Mouse (Mus musculus) liver, adult 2 months (tissue): ENCODE data around the gene Bckdhb. TPM values are rescaled to one million over a fixed set of nuclear protein-coding genes. Genes with fewer than 3 reads are reported as not detected.
A peak's percentile ranks its signal among the peaks of the same experiment; 100 is the strongest.

ENCODE experiments used
- DNase-seq: peaks from one replicate; pipeline ENCODE4 v3.0.0-alpha.2; 2011; ENCODE audit warnings: low read depth, low spot score; ENCODE audit errors: extremely low read depth
- H3K27ac ChIP-seq: fragments of 200-500 bp; replicated peaks from 2 replicates; pipeline ENCODE4 v1.5.1; 2012; ENCODE audit warnings: low read depth, mild to moderate bottlenecking, control low read depth, inconsistent platforms, low read length; ENCODE audit not compliant: insufficient read depth
- H3K27me3 ChIP-seq: fragments of 200-500 bp; 2 replicates; pipeline ENCODE4 v1.6.1; 2012; ENCODE audit warnings: mild to moderate bottlenecking, moderate library complexity, low read length, inconsistent platforms; ENCODE audit not compliant: control insufficient read depth, insufficient read depth
- H3K36me3 ChIP-seq: fragments of 200-500 bp; 2 replicates; pipeline ENCODE4 v1.6.1; 2012; ENCODE audit warnings: low read length, inconsistent platforms; ENCODE audit not compliant: control insufficient read depth, insufficient read depth
- H3K4me1 ChIP-seq: fragments of 200-500 bp; 2 replicates; pipeline ENCODE4 v1.6.1; 2011; ENCODE audit warnings: low read length; ENCODE audit not compliant: control insufficient read depth, insufficient read depth
- H3K4me3 ChIP-seq: fragments of 200-500 bp; 2 replicates; pipeline ENCODE4 v1.5.1; 2011; ENCODE audit warnings: low read depth, mild to moderate bottlenecking, control low read depth, low read length, moderate library complexity; ENCODE audit not compliant: insufficient read depth
- H3K79me2 ChIP-seq: fragments of 200-500 bp; 2 replicates; pipeline ENCODE4 v1.6.1; 2012; ENCODE audit warnings: inconsistent platforms, mild to moderate bottlenecking, low read length, moderate library complexity; ENCODE audit not compliant: control insufficient read depth, insufficient read depth
- H3K9ac ChIP-seq: fragments of 200-500 bp; 2 replicates; pipeline ENCODE4 v1.6.1; 2012; ENCODE audit warnings: low read depth, mild to moderate bottlenecking, control low read depth, inconsistent platforms, low read length
- CTCF ChIP-seq: fragments of 200-500 bp; IDR thresholded peaks from 2 replicates; pipeline ENCODE4 v1.5.1; 2011; ENCODE audit warnings: low read depth, low read length, control low read depth
- POLR2A ChIP-seq: fragments of 200-500 bp; IDR thresholded peaks from 2 replicates; pipeline ENCODE4 v1.6.1; 2011; ENCODE audit warnings: low read length, control low read depth; ENCODE audit not compliant: insufficient read depth; ENCODE audit errors: extremely low read depth
- WGBS: fragments of 180-500 bp; shearing (Covaris S2); methylation state at CpG from one replicate; pipeline ENCODE4 v1.1.7; 2018; 5-methylcytosine and 5-hydroxymethylcytosine counted together
- polyA plus RNA-seq: library from polyadenylated mRNA; depleted of rRNA; stranded (reverse); fragments of >200 nt; gene quantifications from 2 replicates; pipeline ENCODE4 v1.2.3, GENCODE M21; 2012
- total RNA-seq: library from RNA; depleted of rRNA; stranded (reverse); fragments of >200 nt; gene quantifications from 2 replicates; pipeline ENCODE4 v1.2.3, GENCODE M21; 2014

Gene Bckdhb
- total and polyA plus RNA-seq, 2 experiments = 76.8 to 99.6 TPM

GRCm38 (mm10) chr9:83902086-83902485 lies 22.9 kb upstream of the Bckdhb start:
- no peak overlapping the region for H3K4me3 ChIP-seq
- no peak for DNase-seq
- H3K9ac ChIP-seq = no peak overlapping the region
- TF ChIP-seq CTCF (no peak), POLR2A (no peak)
- no peaks in the 10 kb centered on the region for H3K27me3 ChIP-seq
- H3K27ac ChIP-seq = no peak overlapping the region
- H3K79me2 ChIP-seq = no peaks in the 10 kb centered on the region
- no peaks in the 10 kb centered on the region for H3K4me1 ChIP-seq
- 47% methylated on average over 2 of the region's 2 CpGs for WGBS
- no peaks in the 10 kb centered on the region for H3K36me3 ChIP-seq

- Histone ChIP-seq H3K27ac (no peak overlapping the region), H3K4me1 (no peaks in the 10 kb centered on the region), H3K4me3 (no peak overlapping the region), H3K36me3 (no peaks in the 10 kb centered on the region), H3K79me2 (no peaks in the 10 kb centered on the region), H3K9ac (no peak overlapping the region), H3K27me3 (no peaks in the 10 kb centered on the region)
- peak; percentile 30 for DNase-seq
- WGBS = 32% methylated on average over 4 of the region's 4 CpGs
- TF ChIP-seq POLR2A (no peak), CTCF (no peak)
These were observed 19.1 kb upstream of the Bckdhb start for GRCm38 (mm10) chr9:83905820-83906219.

GRCm38 (mm10) chr9:83907017-83907416 lies 17.9 kb upstream of the Bckdhb start:
- Histone ChIP-seq H3K27ac (no peak overlapping the region), H3K4me3 (no peak overlapping the region), H3K4me1 (no peaks in the 10 kb centered on the region), H3K79me2 (no peaks in the 10 kb centered on the region), H3K9ac (no peak overlapping the region), H3K36me3 (no peaks in the 10 kb centered on the region), H3K27me3 (no peaks in the 10 kb centered on the region)
- TF ChIP-seq CTCF (no peak), POLR2A (no peak)
- no peak for DNase-seq
- WGBS = 87% methylated on average over 3 of the region's 3 CpGs

- Histone ChIP-seq H3K9ac (no peak overlapping the region), H3K4me3 (no peak overlapping the region), H3K36me3 (no peaks in the 10 kb centered on the region), H3K4me1 (no peaks in the 10 kb centered on the region), H3K79me2 (no peaks in the 10 kb centered on the region), H3K27me3 (no peaks in the 10 kb centered on the region), H3K27ac (no peak overlapping the region)
- no peak for TF ChIP-seq CTCF
- 96% methylated on average over 2 of the region's 2 CpGs for WGBS
- DNase-seq = no peak
These were observed 15.1 kb upstream of the Bckdhb start for GRCm38 (mm10) chr9:83909836-83910235.

GRCm38 (mm10) chr9:83910926-83911325 lies 14.0 kb upstream of the Bckdhb start:
- no peak overlapping the region for H3K4me3 ChIP-seq
- DNase-seq = no peak
- no peaks in the 10 kb centered on the region for H3K79me2 ChIP-seq
- H3K9ac ChIP-seq = no peak overlapping the region
- no peaks in the 10 kb centered on the region for H3K36me3 ChIP-seq
- H3K27ac ChIP-seq = no peak overlapping the region
- TF ChIP-seq CTCF = no peak
- no peak for TF ChIP-seq POLR2A
- H3K4me1 ChIP-seq = no peaks in the 10 kb centered on the region
- 84% methylated on average over 2 of the region's 2 CpGs for WGBS
- no peaks in the 10 kb centered on the region for H3K27me3 ChIP-seq

GRCm38 (mm10) chr9:83922076-83922475 lies 2.9 kb upstream of the Bckdhb start:
- 19% methylated on average over 3 of the region's 3 CpGs for WGBS
- Histone ChIP-seq H3K79me2 (no peaks in the 10 kb centered on the region; the same call in 1 of the 2 replicates), H3K4me1 (peaks cover 6% of the 10 kb centered on the region; the same call in 1 of the 2 replicates), H3K9ac (no peak overlapping the region), H3K27ac (no peak overlapping the region), H3K36me3 (no peaks in the 10 kb centered on the region), H3K4me3 (no peak overlapping the region), H3K27me3 (no peaks in the 10 kb centered on the region)
- DNase-seq = peak; percentile 79
- TF ChIP-seq POLR2A (no peak), CTCF (no peak)
